Mouse (Mus musculus): Measurements from ENCODE around the gene Map3k21.
A peak's percentile ranks its signal among the peaks of the same experiment; 100 is the strongest.

The Map3k21 gene

DNA sequence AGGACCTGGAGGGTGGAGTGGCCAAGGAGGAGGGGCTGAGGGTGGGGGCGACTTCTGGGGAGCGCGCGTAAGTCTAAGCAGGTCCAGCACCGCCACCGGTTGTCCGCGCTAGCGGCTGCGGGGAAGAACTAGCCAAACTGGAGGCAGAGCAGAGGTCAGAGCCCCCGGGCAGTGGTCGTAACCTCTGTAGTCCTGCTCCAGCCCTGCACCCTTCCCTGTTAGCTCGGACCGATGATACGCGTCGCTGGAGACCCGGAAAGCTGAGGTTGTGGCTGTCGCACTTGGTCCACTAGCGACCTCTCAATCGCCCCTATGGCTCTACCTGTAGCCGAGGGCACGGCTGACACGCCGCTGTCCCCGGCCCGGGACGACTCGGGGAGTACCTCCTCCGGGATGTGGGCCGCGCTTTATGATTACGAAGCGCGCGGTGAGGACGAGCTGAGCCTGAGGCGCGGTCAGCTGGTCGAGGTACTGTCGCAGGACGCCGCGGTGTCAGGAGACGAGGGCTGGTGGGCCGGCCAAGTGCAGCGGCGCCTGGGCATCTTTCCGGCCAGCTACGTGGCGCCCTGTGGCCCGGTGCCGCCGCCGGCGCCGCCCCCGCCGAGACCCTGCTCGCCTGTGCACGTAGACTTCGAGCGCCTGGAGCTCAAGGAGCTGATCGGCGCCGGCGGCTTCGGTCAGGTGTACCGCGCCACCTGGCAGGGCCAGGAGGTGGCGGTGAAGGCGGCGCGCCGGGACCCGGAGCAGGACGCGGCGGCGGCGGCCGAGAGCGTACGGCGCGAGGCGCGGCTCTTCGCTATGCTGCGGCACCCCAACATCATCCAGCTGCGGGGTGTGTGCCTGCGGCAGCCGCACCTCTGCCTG, at the start of gene Map3k21:
TSS of gene Map3k21 (plus strand) at position 86 of the 864 bp plus-strand sequence.
- no peak for DNase-seq (ENCODE audit: low read depth, low spot score)

- DNase-seq (ENCODE audit: low read depth, low spot score) = no peak
Observed at GRCm38 (mm10) chr8:125866125-125866524, 44.1 kb upstream of the Map3k21 start.

- peak; percentile 62 for DNase-seq (ENCODE audit: low read depth, low spot score)
Observed at GRCm38 (mm10) chr8:125868552-125868951, 41.7 kb upstream of the Map3k21 start.

- DNase-seq (ENCODE audit: low read depth, low spot score) = no peak
Observed at GRCm38 (mm10) chr8:125869739-125870138, 40.5 kb upstream of the Map3k21 start.

DNA sequence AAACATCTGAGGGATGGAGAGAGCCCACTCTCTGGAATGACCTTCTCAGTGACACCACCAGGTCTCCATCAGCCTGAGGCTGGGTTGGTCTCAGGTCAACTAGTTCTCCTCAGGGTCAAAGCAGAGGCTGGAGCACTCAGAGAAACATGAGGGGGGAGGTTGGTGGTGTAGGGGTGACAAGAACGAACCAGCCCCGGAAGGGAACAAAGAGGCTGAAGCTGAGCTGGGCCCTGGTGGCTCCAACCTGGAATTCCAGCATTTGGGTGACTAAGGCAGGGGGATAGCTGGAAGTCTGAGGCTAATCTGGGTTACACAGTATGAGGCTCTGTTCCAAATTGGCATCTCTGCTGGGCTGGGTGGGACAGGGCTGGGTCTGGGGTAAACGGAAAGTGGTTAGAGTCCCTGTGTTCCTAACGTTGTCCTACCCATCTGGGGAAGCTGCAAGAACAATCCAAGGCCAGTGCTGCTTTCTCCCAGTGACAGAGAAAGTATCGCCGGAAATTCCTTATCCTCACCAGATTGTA, 40.0 kb upstream of the Map3k21 start:
- DNase-seq (ENCODE audit: low read depth, low spot score) = no peak

DNA sequence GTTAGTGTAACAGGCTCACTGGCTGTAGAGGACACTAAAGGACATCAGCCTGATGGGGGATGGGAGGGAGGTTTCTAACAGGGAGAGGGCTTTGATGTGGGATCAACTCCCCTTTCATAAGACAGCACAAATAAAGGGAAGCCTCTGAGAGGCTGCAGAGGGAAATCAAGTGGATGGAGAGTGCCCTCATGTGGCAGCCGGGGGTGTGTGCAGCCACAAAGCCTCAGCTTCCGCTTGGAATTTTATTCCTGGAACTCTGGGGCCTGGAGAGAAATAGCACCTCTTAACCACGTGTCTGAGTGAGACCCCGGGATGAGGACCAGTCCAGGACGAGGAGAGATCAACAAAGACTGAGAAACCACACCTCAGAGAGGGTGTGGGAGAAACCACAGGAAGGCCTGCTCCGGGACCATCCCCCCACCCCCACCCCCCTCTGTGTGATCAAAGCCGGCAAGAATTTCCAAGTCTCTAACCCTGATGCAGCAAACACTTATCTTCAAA, 39.4 kb upstream of the Map3k21 start:
- DNase-seq (ENCODE audit: low read depth, low spot score) = peak; percentile 27

DNA sequence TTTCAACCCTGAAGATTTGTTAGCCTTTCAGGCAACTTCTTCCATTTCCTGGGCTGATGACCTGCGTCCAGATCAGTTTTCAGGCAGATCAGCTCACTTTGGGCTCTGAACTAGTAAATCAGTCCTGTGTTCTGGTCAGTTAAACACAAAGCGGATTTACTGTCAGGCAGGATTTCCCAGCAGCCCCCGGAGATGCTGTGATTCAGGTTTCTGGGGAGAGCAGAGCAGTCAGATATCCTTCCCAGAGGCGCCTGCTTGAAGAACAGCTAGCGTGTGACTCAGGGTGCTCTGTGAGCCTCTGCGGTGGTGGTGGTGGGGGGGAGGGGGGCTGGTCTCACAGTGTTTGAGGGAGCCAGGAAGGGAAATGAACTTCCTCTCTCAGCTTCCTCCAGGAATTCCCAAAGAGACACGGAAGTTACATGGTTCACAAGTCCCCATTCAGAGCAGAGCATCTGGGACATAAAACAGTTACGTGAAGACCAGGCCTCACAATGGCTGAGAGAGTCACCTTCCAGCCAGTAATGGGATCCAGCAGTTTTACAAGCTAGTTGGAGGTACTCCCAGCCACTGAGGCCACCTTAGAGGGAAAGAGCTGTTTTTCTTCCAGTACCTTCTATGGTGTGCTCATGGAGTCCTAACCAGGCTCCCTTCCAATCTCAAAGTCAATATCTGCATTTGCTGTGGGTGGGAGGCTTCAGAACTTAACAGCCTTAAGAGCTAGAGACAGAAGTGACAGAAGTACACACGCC, 37.6 kb upstream of the Map3k21 start:
- DNase-seq (ENCODE audit: low read depth, low spot score) = no peak

DNA sequence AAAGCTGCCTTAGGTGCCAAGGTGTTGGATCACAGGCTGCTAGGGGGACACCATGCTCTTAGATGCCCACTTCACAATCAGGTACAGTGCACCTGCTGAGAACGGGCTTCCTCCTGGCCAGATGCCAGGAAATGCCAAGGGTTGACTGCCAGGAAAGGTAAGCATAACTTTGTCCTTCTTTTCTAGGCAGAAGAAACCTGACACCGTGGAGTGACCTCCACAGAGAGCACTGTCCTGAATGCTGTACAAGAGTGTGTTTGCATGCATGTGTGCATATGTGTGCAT, 37.1 kb upstream of the Map3k21 start:
- DNase-seq (ENCODE audit: low read depth, low spot score) = no peak

DNA sequence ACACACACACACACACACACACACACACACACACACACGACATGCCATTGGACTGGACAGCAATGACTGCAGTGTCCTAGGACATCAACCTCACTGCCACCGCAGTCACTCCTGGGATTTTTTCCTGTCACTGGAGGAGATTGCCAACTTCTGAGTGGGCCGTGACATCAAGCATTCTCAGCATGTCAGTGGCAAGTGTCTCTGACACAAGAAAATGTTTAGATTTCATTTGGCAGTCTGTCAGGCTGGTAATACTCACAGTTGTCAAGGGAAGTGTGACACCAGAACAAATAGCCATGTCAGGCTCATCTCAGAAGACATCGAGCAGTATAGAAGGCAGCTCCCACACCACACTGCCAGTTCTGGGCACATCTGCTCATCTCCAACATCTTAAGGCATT, 29.8 kb upstream of the Map3k21 start:
- no peak for DNase-seq (ENCODE audit: low read depth, low spot score)

DNA sequence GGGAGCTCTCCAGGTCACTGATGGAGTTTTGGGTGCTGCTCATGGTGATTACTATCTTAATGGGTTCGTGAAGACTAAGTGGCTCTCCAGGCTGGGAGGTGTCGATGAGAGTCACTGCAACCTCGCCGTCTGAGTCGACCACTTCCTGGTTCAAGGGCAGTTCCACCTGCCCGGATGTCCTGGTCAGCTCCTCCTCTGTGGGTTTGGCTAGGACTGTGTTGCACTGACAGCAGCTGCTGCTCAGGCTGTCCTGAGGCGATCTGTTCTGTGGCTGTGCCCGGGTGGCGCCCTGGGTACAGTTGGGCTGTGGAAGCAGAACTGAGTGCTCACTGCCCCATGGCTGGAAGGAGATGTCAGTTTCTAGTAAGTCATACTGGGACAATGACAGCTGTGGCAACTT, 22.7 kb upstream of the Map3k21 start:
- DNase-seq (ENCODE audit: low read depth, low spot score) = no peak

GRCm38 (mm10) chr8:125889920-125890319, 20.3 kb upstream of the Map3k21 start:
- DNase-seq (ENCODE audit: low read depth, low spot score) = no peak

- DNase-seq (ENCODE audit: low read depth, low spot score) = no peak
Observed at GRCm38 (mm10) chr8:125897388-125897787, 12.9 kb upstream of the Map3k21 start.

DNA sequence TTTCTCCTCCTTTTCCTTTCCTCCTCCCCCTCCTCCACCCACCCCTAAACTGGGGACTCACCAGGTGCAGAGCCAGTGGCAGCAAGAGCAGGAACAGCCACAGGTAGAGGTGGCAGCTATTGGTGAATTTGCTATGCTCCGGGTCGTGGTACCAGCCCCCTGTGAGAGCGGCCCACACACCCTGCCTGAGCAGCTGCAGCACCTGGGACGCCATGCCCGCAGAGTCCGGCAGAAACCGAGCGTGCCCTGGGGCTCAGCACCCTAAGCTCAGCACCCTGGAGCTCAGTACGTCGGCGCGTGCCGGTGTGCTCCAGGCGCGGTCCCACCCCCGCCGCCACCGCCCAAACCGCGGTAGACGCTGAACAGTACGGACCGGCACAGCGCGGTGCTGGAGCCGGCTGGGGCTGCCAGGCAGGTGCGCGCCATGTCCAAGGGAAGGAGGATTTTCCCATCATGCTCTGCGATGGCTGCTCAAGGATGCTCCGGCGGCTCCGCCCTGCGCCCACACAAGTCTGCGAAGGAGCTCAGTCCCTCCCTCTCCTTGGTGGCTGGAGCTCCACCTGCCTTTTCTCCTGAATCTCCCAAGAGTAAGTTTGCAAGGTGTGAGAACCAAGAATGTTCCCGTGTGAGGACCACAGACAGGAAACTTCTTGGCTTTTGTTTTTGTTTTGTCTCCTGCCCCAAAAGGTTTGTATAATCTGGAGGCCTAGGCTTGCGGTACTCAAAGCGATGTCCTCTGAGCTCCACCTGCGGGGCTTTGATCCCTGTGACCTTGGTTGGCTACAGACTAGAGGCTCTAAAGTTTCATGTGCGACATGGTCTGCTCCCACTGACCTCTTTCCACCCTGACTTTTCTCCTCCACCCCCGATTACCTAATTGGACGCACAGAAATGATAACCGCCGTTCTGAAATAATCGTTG, 12.1 kb upstream of the Map3k21 start, which contains the start of gene Pcnx2:
TSS of gene Pcnx2 (minus strand) at position 450 of the 921 bp plus-strand sequence.
- no peak for DNase-seq (ENCODE audit: low read depth, low spot score)

GRCm38 (mm10) chr8:125898899-125899298, 11.4 kb upstream of the Map3k21 start:
- peak; percentile 45 for DNase-seq (ENCODE audit: low read depth, low spot score)

- peak; percentile 19 for DNase-seq (ENCODE audit: low read depth, low spot score)
Observed at GRCm38 (mm10) chr8:125901167-125901566, 9.1 kb upstream of the Map3k21 start.

- DNase-seq (ENCODE audit: low read depth, low spot score) = no peak
Observed at GRCm38 (mm10) chr8:125902521-125902920, 7.7 kb upstream of the Map3k21 start.

DNA sequence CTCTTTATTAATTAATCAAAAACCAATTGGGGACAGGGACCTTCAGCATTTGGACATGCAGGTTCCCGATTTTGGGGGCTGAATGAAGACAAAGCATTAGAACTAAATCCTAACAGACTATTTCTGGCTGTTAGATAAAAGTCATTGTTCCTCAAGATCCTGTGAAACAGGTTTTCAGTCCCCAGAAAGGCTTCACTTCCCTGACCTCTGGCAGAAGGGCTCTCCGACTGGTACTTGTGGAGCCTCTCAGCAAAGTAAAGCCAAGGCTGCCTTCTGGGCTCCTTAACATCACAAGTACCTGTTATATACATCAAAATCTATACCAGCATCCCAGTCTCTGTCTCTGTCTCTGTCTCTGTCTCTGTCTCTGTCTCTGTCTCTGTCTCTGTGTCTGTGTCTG, 4.9 kb upstream of the Map3k21 start:
- DNase-seq (ENCODE audit: low read depth, low spot score) = no peak

- no peak for DNase-seq (ENCODE audit: low read depth, low spot score)
Observed at GRCm38 (mm10) chr8:125907311-125907710, 2.9 kb upstream of the Map3k21 start.

GRCm38 (mm10) chr8:125909661-125910364, 437 bp upstream of the Map3k21 start:
- DNase-seq (ENCODE audit: low read depth, low spot score) = no peak

DNA sequence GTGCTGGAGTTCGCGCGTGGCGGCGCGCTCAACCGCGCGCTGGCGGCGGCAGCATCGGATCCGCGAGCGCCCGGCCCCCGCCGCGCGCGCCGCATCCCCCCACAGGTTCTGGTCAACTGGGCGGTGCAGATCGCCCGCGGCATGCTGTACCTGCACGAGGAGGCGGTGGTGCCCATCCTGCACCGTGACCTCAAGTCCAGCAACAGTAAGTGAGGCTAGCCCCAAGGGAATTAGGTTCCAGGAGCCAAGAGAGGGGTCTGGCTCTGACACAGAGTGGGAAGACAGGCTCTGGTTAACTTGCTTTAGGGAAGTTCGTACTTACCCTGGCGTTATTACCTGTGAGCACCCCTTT, 955 bp downstream of the Map3k21 start:
- DNase-seq (ENCODE audit: low read depth, low spot score) = no peak

- no peak for DNase-seq (ENCODE audit: low read depth, low spot score)
Observed at GRCm38 (mm10) chr8:125913206-125913605, 3.0 kb downstream of the Map3k21 start.

All from A20 (cell line).